ENCODE assay signal across 9 mouse cellular contexts in genomic region chr12:71376446-71376845, GRCm38 (mm10).
A peak's percentile ranks its signal among the peaks of the same experiment; 100 is the strongest.
DNase-seq lines count a peak whose midpoint lies in the region; ATAC-seq and TF ChIP-seq lines count a peak whose summit lies in the region.
"Had no signal": no experiment of that assay in that cellular context is flagged by ENCODE, and none has a peak within 500 bp of the region (broad histone marks: within the 10 kb centered on the region; RNA-seq: fewer than 3 reads in every experiment).

No protein-coding gene starts in this region.

- no peak for TF ChIP-seq EP300 in CH12.LX (IDR thresholded peaks at IDR 0.05; ENCODE audit: low read length)

- in situ Hi-C loops in CH12.LX (cut with MboI; ENCODE audit: low pct_ligation_motif_present, low pct_unique_long_range_greater_than_20kb, low sequenced_read_pairs) = no loop called here

- DNase-seq in layer of hippocampus, adult 11-12 months (ENCODE audit: low spot score) = peak; percentile 13
- DNase-seq in layer of hippocampus, postnatal 36 days = no peak
- no peak for DNase-seq in CH12.LX (ENCODE audit: extremely low read depth)
- peak; percentile 33 for DNase-seq in Muller cell, postnatal 12 days (ENCODE audit: inconsistent ontology term)
- no peak for DNase-seq in cerebellum, adult 11-12 months
- DNase-seq in embryo, embryonic 10 days (ENCODE audit: low spot score) = no peak

- ATAC-seq in intestine, embryonic 16.5 days = no peak

- TF ChIP-seq RAD21 in CH12.LX (IDR thresholded peaks at IDR 0.05; ENCODE audit: low read depth, low read length) = no peak

- H3K4me2 ChIP-seq in CH12.LX (ENCODE audit: insufficient read depth, low read depth, poor library complexity, severe bottlenecking) = peak overlapping the region; percentile 98
- H3K4me2 ChIP-seq in intestine, embryonic 16.5 days (ENCODE audit: low read depth, low read length) = peak overlapping the region; percentile 43
- H3K4me2 ChIP-seq: heart, embryonic 15.5 days had no signal

- no peaks in the 10 kb centered on the region for H3K9me3 ChIP-seq in CH12.LX (replicated peaks; ENCODE audit: low read length)
- H3K9me3 ChIP-seq in intestine, embryonic 16.5 days (ENCODE audit: control insufficient read depth, low read length) = no peaks in the 10 kb centered on the region
- H3K9me3 ChIP-seq: heart, embryonic 15.5 days had no signal

- H3K27me3 ChIP-seq in CH12.LX (replicated peaks) = no peaks in the 10 kb centered on the region
- no peaks in the 10 kb centered on the region for H3K27me3 ChIP-seq in intestine, embryonic 16.5 days (replicated peaks; ENCODE audit: control insufficient read depth, insufficient read depth, low read length)
- H3K27me3 ChIP-seq: heart, embryonic 15.5 days had no signal

- H3K4me1 ChIP-seq in CH12.LX (ENCODE audit: control insufficient read depth in 1 of 2, insufficient read depth in 2 of 2) = peaks cover 0 to 16% of the 10 kb centered on the region in 2 experiments; a peak in 3 of 4 replicates
- H3K4me1 ChIP-seq in intestine, embryonic 16.5 days (ENCODE audit: control insufficient read depth, insufficient read depth, low read length) = peaks cover 4% of the 10 kb centered on the region
- H3K4me1 ChIP-seq: heart, embryonic 15.5 days had no signal

- no peak overlapping the region for H3K27ac ChIP-seq in CH12.LX (ENCODE audit: insufficient read depth, low read depth)
- peak overlapping the region; percentile 46 for H3K27ac ChIP-seq in intestine, embryonic 16.5 days (ENCODE audit: low read length)
- H3K27ac ChIP-seq: heart, embryonic 15.5 days had no signal

- H3K79me2 ChIP-seq in CH12.LX (replicated peaks; ENCODE audit: control insufficient read depth, extremely low read depth, insufficient read depth, poor library complexity, severe bottlenecking) = no peaks in the 10 kb centered on the region

- peak overlapping the region; percentile 47; the same call in 1 of the 2 replicates for H3K9ac ChIP-seq in CH12.LX (ENCODE audit: insufficient read depth, low read depth)
- no peak overlapping the region for H3K9ac ChIP-seq in intestine, embryonic 16.5 days (ENCODE audit: low read depth, low read length)
- H3K9ac ChIP-seq: heart, embryonic 15.5 days had no signal

- WGBS in intestine, embryonic 16.5 days = 36% methylated on average over 8 of the region's 8 CpGs

- H3K36me3 ChIP-seq in CH12.LX (replicated peaks in 1 of 2; ENCODE audit: control insufficient read depth in 1 of 2, insufficient read depth in 1 of 2, low read length in 1 of 2) = no peaks in the 10 kb centered on the region
- H3K36me3 ChIP-seq in intestine, embryonic 16.5 days (ENCODE audit: control insufficient read depth, insufficient read depth, low read length) = no peaks in the 10 kb centered on the region
- H3K36me3 ChIP-seq: heart, embryonic 15.5 days had no signal

- TF ChIP-seq CTCF in CH12.LX (conservative IDR thresholded peaks at IDR 0.05 in 1 of 2, IDR thresholded peaks at IDR 0.05 in 1 of 2; ENCODE audit: low read depth in 2 of 2, low read length in 2 of 2) = no peak

- no peak for TF ChIP-seq POLR2A in CH12.LX (IDR thresholded peaks at IDR 0.05; ENCODE audit: low read depth, low read length)

- dilution Hi-C loops in CH12.LX (cut with MboI; ENCODE audit: extremely low pct_ligation_motif_present, extremely low pct_unique_long_range_greater_than_20kb, low sequenced_read_pairs) = no loop called here

- H3K4me3 ChIP-seq in CH12.LX (replicated peaks in 1 of 3; ENCODE audit: low read depth in 2 of 3, low read length in 2 of 3, poor library complexity in 1 of 3) = no peak overlapping the region
- H3K4me3 ChIP-seq in intestine, embryonic 16.5 days (ENCODE audit: low read length) = peak overlapping the region; percentile 25; the same call in 1 of the 2 replicates
- H3K4me3 ChIP-seq: erythroblast, embryonic 14.5 days; heart, embryonic 15.5 days had no signal

TF ChIP-seq in CH12.LX, 34 proteins besides CTCF, POLR2A, EP300 and RAD21:
- TF ChIP-seq JUND (conservative IDR thresholded peaks at IDR 0.05; ENCODE audit: low read depth, low read length) (no peak), GABPA (IDR thresholded peaks at IDR 0.05; ENCODE audit: insufficient replicate concordance, low read depth, low read length) (no peak), USF2 (conservative IDR thresholded peaks at IDR 0.05; ENCODE audit: low read depth, low read length) (no peak), PAX5 (IDR thresholded peaks at IDR 0.05; ENCODE audit: low read length) (no peak)

Comparison
In these comparisons a context has a peak if more than half of its experiments do, and no peak if none do; other contexts are left out.
1. DNase-seq: peak in layer of hippocampus, adult 11-12 months (single experiment) and Muller cell, postnatal 12 days (single experiment); none in layer of hippocampus, postnatal 36 days (0 of 2), CH12.LX (single experiment), cerebellum, adult 11-12 months (single experiment) and embryo, embryonic 10 days (single experiment).